Mouse (Mus musculus): Measurements from ENCODE around the gene Ffar1.

DNA sequence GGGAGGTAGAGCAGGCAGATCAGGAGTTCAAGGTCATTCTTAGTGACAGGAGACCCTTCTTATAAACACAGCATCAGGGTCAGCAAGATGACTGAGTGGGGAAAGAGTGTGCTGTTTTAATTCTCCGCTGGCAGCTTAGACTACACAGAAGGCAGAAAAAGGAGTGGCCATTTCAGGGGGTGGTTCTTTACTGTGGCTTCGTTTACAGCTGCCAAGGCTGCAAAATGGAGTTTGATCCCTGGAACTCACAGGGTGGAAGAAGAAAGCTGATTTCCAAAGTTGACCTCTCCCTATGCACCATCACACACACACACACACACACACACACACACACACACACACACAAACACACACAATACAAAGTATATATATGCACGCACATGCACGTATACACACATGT lies 20.0 kb downstream of the Ffar1 start:
- TF ChIP-seq CTCF (IDR thresholded peaks at IDR 0.05), result no peak
- TF ChIP-seq EP300 (IDR thresholded peaks at IDR 0.05), result no peak

Data from lung, postnatal 0 days (tissue).